In genomic region chr11:88585880-88586279, GRCm38 (mm10) we compare ENCODE assay signal across 10 mouse cellular contexts.
DNase-seq lines count a peak whose midpoint lies in the region; ATAC-seq lines count a peak whose summit lies in the region.
"Had no signal": no experiment of that assay in that cellular context is flagged by ENCODE, and none has a peak within 500 bp of the region (broad histone marks: within the 10 kb centered on the region; RNA-seq: fewer than 3 reads in every experiment).

No protein-coding gene starts in this region.

- peak overlapping the region; percentile 89 for H3K27ac ChIP-seq in heart, embryonic 10.5 days
- H3K27ac ChIP-seq in neural tube, embryonic 11.5 days (ENCODE audit: low read depth, low read length): peak overlapping the region; percentile 94
- H3K27ac ChIP-seq in limb, embryonic 11.5 days (replicated peaks; ENCODE audit: low read depth, low read length): peak overlapping the region; percentile 26; the same call in 1 of the 2 replicates

- H3K4me1 ChIP-seq in heart, embryonic 10.5 days: peaks cover 88% of the 10 kb centered on the region
- H3K4me1 ChIP-seq in neural tube, embryonic 11.5 days (ENCODE audit: control insufficient read depth, insufficient read depth, low read length): peaks cover 86% of the 10 kb centered on the region
- H3K4me1 ChIP-seq in limb, embryonic 11.5 days (ENCODE audit: control insufficient read depth, insufficient read depth, low read length): peaks cover 70% of the 10 kb centered on the region

- DNase-seq in heart, embryonic 10.5 days (ENCODE audit: low spot score): no peak
- DNase-seq in heart, adult 18-20 months: no peak
- no peak for DNase-seq in neural tube, embryonic 11.5 days (ENCODE audit: low spot score)
- no peak for DNase-seq in neural tube, embryonic 10.5 days (ENCODE audit: extremely low spot score, low spot score)
- no peak for DNase-seq in limb, embryonic 11.5 days (ENCODE audit: low spot score)
- DNase-seq in spleen, adult 12 weeks (ENCODE audit: low spot score): no peak
- DNase-seq in layer of hippocampus, postnatal 36 days: no peak
- DNase-seq in retina, postnatal 1 day: no peak
- DNase-seq: lung, postnatal 36 days had no signal

- H3K4me2 ChIP-seq in neural tube, embryonic 11.5 days (ENCODE audit: low read depth): peak overlapping the region; percentile 23
- no peak overlapping the region for H3K4me2 ChIP-seq in limb, embryonic 11.5 days (ENCODE audit: low read depth, severe bottlenecking)

- H3K27me3 ChIP-seq in heart, embryonic 10.5 days (ENCODE audit: insufficient read depth, poor library complexity, severe bottlenecking): no peaks in the 10 kb centered on the region
- H3K27me3 ChIP-seq in neural tube, embryonic 11.5 days (ENCODE audit: control insufficient read depth, insufficient read depth, low read length): no peaks in the 10 kb centered on the region
- H3K27me3 ChIP-seq in limb, embryonic 11.5 days (ENCODE audit: control insufficient read depth, insufficient read depth, low read length): no peaks in the 10 kb centered on the region

- no peak overlapping the region; the same call in 1 of the 2 replicates for H3K9ac ChIP-seq in neural tube, embryonic 11.5 days (ENCODE audit: low read length)
- H3K9ac ChIP-seq in limb, embryonic 11.5 days (ENCODE audit: low read length): no peak overlapping the region

- H3K9me3 ChIP-seq in heart, embryonic 10.5 days: no peaks in the 10 kb centered on the region
- H3K9me3 ChIP-seq in neural tube, embryonic 11.5 days (ENCODE audit: control insufficient read depth, low read length): no peaks in the 10 kb centered on the region
- no peaks in the 10 kb centered on the region for H3K9me3 ChIP-seq in limb, embryonic 11.5 days (ENCODE audit: control insufficient read depth, low read length)

- no peak overlapping the region for H3K4me3 ChIP-seq in heart, embryonic 10.5 days
- peak overlapping the region; percentile 5; the same call in 1 of the 2 replicates for H3K4me3 ChIP-seq in neural tube, embryonic 11.5 days (ENCODE audit: low read depth, low read length)
- H3K4me3 ChIP-seq in limb, embryonic 11.5 days (ENCODE audit: low read depth, low read length): no peak overlapping the region

- ATAC-seq in neural tube, embryonic 11.5 days (ENCODE audit: insufficient read depth, low FRiP score, low TSS enrichment): no peak
- no peak for ATAC-seq in limb, embryonic 11.5 days (ENCODE audit: insufficient number of reproducible peaks, low FRiP score, low TSS enrichment, low read depth)
- ATAC-seq: inflammation-experienced regulatory T-cells, adult 6 months had no signal

- WGBS in heart, embryonic 10.5 days: 47% methylated on average over 2 of the region's 2 CpGs
- 43% methylated on average over 2 of the region's 2 CpGs for WGBS in neural tube, embryonic 11.5 days
- WGBS in limb, embryonic 11.5 days: 53% methylated on average over 2 of the region's 2 CpGs

- H3K36me3 ChIP-seq in heart, embryonic 10.5 days: peaks cover 22% of the 10 kb centered on the region
- H3K36me3 ChIP-seq in neural tube, embryonic 11.5 days (ENCODE audit: control insufficient read depth, insufficient read depth, low read length): no peaks in the 10 kb centered on the region
- H3K36me3 ChIP-seq in limb, embryonic 11.5 days (ENCODE audit: control insufficient read depth, insufficient read depth, low read length): peaks cover 4% of the 10 kb centered on the region; the same call in 1 of the 2 replicates

Comparison
In these comparisons a context has a peak if more than half of its experiments do, and no peak if none do; other contexts are left out.
1. H3K27ac ChIP-seq: peak in every context shown above with its lines; median percentile 94 in neural tube, embryonic 11.5 days; 89 in heart, embryonic 10.5 days; 26 in limb, embryonic 11.5 days.